ENCODE assay signal across 8 mouse cellular contexts in genomic region chr2:166179457-166180101, GRCm38 (mm10). TPM values are rescaled to one million over a fixed set of nuclear protein-coding genes. Genes with fewer than 3 reads are reported as not detected.
DNase-seq lines count a peak whose midpoint lies in the region; ATAC-seq and TF ChIP-seq lines count a peak whose summit lies in the region.

No protein-coding gene starts in this region.

- H3K4me2 ChIP-seq in forebrain, postnatal 0 days (ENCODE audit: low read depth) = no peak overlapping the region
- H3K4me2 ChIP-seq in heart, embryonic 15.5 days = no peak overlapping the region
- no peak overlapping the region for H3K4me2 ChIP-seq in lung, postnatal 0 days (replicated peaks; ENCODE audit: low read depth, low read length)

- no peak for TF ChIP-seq CTCF in forebrain, postnatal 0 days (IDR thresholded peaks at IDR 0.05; ENCODE audit: low read depth)
- no peak for TF ChIP-seq CTCF in cortical plate, adult 2 months (IDR thresholded peaks at IDR 0.05; ENCODE audit: extremely low read depth, insufficient read depth, low read length)
- TF ChIP-seq CTCF in lung, postnatal 0 days (IDR thresholded peaks at IDR 0.05) = no peak

- no peak for ATAC-seq in forebrain, postnatal 0 days
- no peak for ATAC-seq in heart, embryonic 15.5 days (replicated peaks; ENCODE audit: insufficient number of reproducible peaks, insufficient read depth, low FRiP score, low read depth)
- no peak for ATAC-seq in lung, postnatal 0 days
- no peak for ATAC-seq in inflammation-experienced regulatory T-cells, adult 6 months

- H3K9ac ChIP-seq in forebrain, postnatal 0 days = no peak overlapping the region
- no peak overlapping the region for H3K9ac ChIP-seq in heart, embryonic 15.5 days
- H3K9ac ChIP-seq in lung, postnatal 0 days (replicated peaks; ENCODE audit: low read depth) = no peak overlapping the region

- 37% methylated on average over 4 of the region's 4 CpGs for WGBS in forebrain, embryonic 10.5 days
- 64% methylated on average over 4 of the region's 4 CpGs for WGBS in forebrain, postnatal 0 days
- 74% methylated on average over 4 of the region's 4 CpGs for WGBS in heart, embryonic 15.5 days
- 82% methylated on average over 4 of the region's 4 CpGs for WGBS in lung, postnatal 0 days

- H3K4me1 ChIP-seq in forebrain, embryonic 10.5 days = peaks cover 75% of the 10 kb centered on the region
- peaks cover 10% of the 10 kb centered on the region; the same call in 1 of the 2 replicates for H3K4me1 ChIP-seq in forebrain, postnatal 0 days (ENCODE audit: insufficient read depth)
- peaks cover 7% of the 10 kb centered on the region for H3K4me1 ChIP-seq in cortical plate, adult 2 months (ENCODE audit: control insufficient read depth, insufficient read depth, low read length)
- peaks cover 49% of the 10 kb centered on the region for H3K4me1 ChIP-seq in heart, embryonic 15.5 days (replicated peaks)
- H3K4me1 ChIP-seq in lung, postnatal 0 days (ENCODE audit: insufficient read depth, low read depth, low read length) = peaks cover 7% of the 10 kb centered on the region; the same call in 1 of the 2 replicates

- H3K4me3 ChIP-seq in forebrain, embryonic 10.5 days = no peak overlapping the region
- H3K4me3 ChIP-seq in forebrain, postnatal 0 days (ENCODE audit: low read depth, low read length) = no peak overlapping the region
- H3K4me3 ChIP-seq in cortical plate, adult 2 months (ENCODE audit: insufficient read depth, low read length) = no peak overlapping the region
- H3K4me3 ChIP-seq in heart, embryonic 15.5 days = no peak overlapping the region
- H3K4me3 ChIP-seq in lung, postnatal 0 days (ENCODE audit: low read depth, low read length) = no peak overlapping the region

- peaks cover 11% of the 10 kb centered on the region for H3K27me3 ChIP-seq in forebrain, embryonic 10.5 days (ENCODE audit: poor library complexity, severe bottlenecking)
- peaks cover 10% of the 10 kb centered on the region for H3K27me3 ChIP-seq in forebrain, postnatal 0 days (ENCODE audit: insufficient read depth, low read length)
- H3K27me3 ChIP-seq in heart, embryonic 15.5 days = no peaks in the 10 kb centered on the region
- 0 out of 2 replicates have a peak, but pooled peaks cover 3% of the 10 kb centered on the region for H3K27me3 ChIP-seq in lung, postnatal 0 days (replicated peaks; ENCODE audit: insufficient read depth, low read length)

- TF ChIP-seq EP300 in lung, postnatal 0 days (IDR thresholded peaks at IDR 0.05) = no peak

- no peaks in the 10 kb centered on the region for H3K36me3 ChIP-seq in forebrain, embryonic 10.5 days (replicated peaks)
- H3K36me3 ChIP-seq in forebrain, postnatal 0 days (ENCODE audit: insufficient read depth) = no peaks in the 10 kb centered on the region
- H3K36me3 ChIP-seq in heart, embryonic 15.5 days = no peaks in the 10 kb centered on the region
- no peaks in the 10 kb centered on the region for H3K36me3 ChIP-seq in lung, postnatal 0 days (ENCODE audit: insufficient read depth, low read length)

- 0 out of 2 replicates have a peak, but pooled peaks cover 4% of the 10 kb centered on the region for H3K9me3 ChIP-seq in forebrain, embryonic 10.5 days
- H3K9me3 ChIP-seq in forebrain, postnatal 0 days (ENCODE audit: low read length) = no peaks in the 10 kb centered on the region
- no peaks in the 10 kb centered on the region for H3K9me3 ChIP-seq in heart, embryonic 15.5 days (replicated peaks)
- H3K9me3 ChIP-seq in lung, postnatal 0 days (ENCODE audit: low read length) = no peaks in the 10 kb centered on the region

- H3K27ac ChIP-seq in forebrain, embryonic 10.5 days = peak overlapping the region; percentile 88
- H3K27ac ChIP-seq in forebrain, postnatal 0 days (ENCODE audit: low read depth, low read length) = no peak overlapping the region
- H3K27ac ChIP-seq in cortical plate, adult 2 months (ENCODE audit: insufficient read depth, low read length) = peak overlapping the region; percentile 72; the same call in 1 of the 2 replicates
- peak overlapping the region; percentile 70 for H3K27ac ChIP-seq in heart, embryonic 15.5 days
- H3K27ac ChIP-seq in lung, postnatal 0 days (ENCODE audit: low read length) = 0 out of 2 replicates have a peak overlapping the region, but pooled peaks have one; percentile 59

- peak; percentile 69 for DNase-seq in forebrain, embryonic 10.5 days (ENCODE audit: extremely low spot score, low spot score)
- no peak for DNase-seq in forebrain, postnatal 0 days
- DNase-seq in lung, postnatal 0 days (ENCODE audit: low spot score) = no peak
- DNase-seq in cerebellum, postnatal 10 days = no peak
- no peak for DNase-seq in frontal cortex, postnatal 25 days (ENCODE audit: low spot score in 2 of 2)

- TF ChIP-seq POLR2A in cortical plate, adult 2 months (IDR thresholded peaks at IDR 0.05; ENCODE audit: extremely low read depth, insufficient read depth, low read length) = no peak

RNA-seq across cellular contexts. Expression of gene Sulf2, which starts 24.1 kb away (rescaled TPM):
- 71.1 and 73.6 TPM in 2 replicates for polyA plus RNA-seq in forebrain, embryonic 10.5 days (2016; fragmentation: Nextera tagmentation; extraction: Ambion mirVana)
- 65.6 and 95.6 TPM in 2 replicates for total RNA-seq in forebrain, postnatal 0 days (2014; rRNA removed)
- polyA plus RNA-seq in forebrain, postnatal 0 days (2015; fragmentation: Nextera tagmentation; extraction: Ambion mirVana) = 54.4 and 67.5 TPM in 2 replicates
- polyA plus RNA-seq in cortical plate, adult 2 months (2012; rRNA removed) = 69.5 and 75.0 TPM in 2 replicates
- polyA plus RNA-seq in heart, embryonic 15.5 days (2015; fragmentation: Nextera tagmentation; extraction: Ambion mirVana) = 80.6 and 94.0 TPM in 2 replicates
- polyA plus RNA-seq in lung, postnatal 0 days (2015; fragmentation: Nextera tagmentation; extraction: Ambion mirVana) = 10.8 and 13.6 TPM in 2 replicates
- 1 to 10 TPM; 2.5 to 3.3 (median 2.8) TPM for polyA plus RNA-seq in inflammation-experienced regulatory T-cells, adult 6 months (2017; shearing (Covaris generic))
